Mouse (Mus musculus) C2C12 (cell line): ENCODE results near the gene Cyb561d2. TPM values are rescaled to one million over a fixed set of nuclear protein-coding genes. Genes with fewer than 3 reads are reported as not detected.

Source experiments
- H3K27me3 ChIP-seq: one replicate; pipeline ENCODE4 v1.6.1; 2011; ENCODE audit not compliant: control insufficient read depth, insufficient read depth, insufficient read length
- H3K36me3 ChIP-seq: one replicate; pipeline ENCODE4 v1.6.1; 2011; ENCODE audit not compliant: control insufficient read depth, insufficient read depth
- H3K4me3 ChIP-seq: one replicate; pipeline ENCODE4 v1.5.1; 2011; ENCODE audit warnings: mild to moderate bottlenecking, control low read depth; ENCODE audit not compliant: poor library complexity, insufficient read depth, severe bottlenecking
- H3K79me2 ChIP-seq: one replicate; pipeline ENCODE4 v1.6.1; 2011; ENCODE audit not compliant: control insufficient read depth, insufficient read depth
- H3K79me3 ChIP-seq: one replicate; pipeline ENCODE4 v1.6.1; 2011; ENCODE audit warnings: low read depth, control low read depth
- H3ac ChIP-seq: one replicate; pipeline ENCODE3; 2011; ENCODE audit warnings: low read depth; ENCODE audit not compliant: control insufficient read depth, insufficient read length
- CEBPB ChIP-seq: IDR thresholded peaks from one replicate; pipeline ENCODE4 v1.6.1; 2011; ENCODE audit warnings: low read depth, mild to moderate bottlenecking, control low read depth, moderate library complexity
- CTCF ChIP-seq: IDR thresholded peaks from one replicate; pipeline ENCODE4 v1.5.1; 2011; ENCODE audit not compliant: control insufficient read depth, insufficient read depth, insufficient read length
- FOSL1 ChIP-seq: IDR thresholded peaks from one replicate; pipeline ENCODE4 v1.8.0; 2011; ENCODE audit warnings: mild to moderate bottlenecking, low read length; ENCODE audit not compliant: poor library complexity, insufficient read depth, severe bottlenecking
- MAX ChIP-seq: IDR thresholded peaks from one replicate; pipeline ENCODE4 v1.6.1; 2011; ENCODE audit warnings: mild to moderate bottlenecking, control low read depth
- MYOD1 ChIP-seq: IDR thresholded peaks from one replicate; pipeline ENCODE4 v1.6.1; 2011; ENCODE audit warnings: low read depth; ENCODE audit not compliant: control insufficient read depth, insufficient read length
- MYOG ChIP-seq: IDR thresholded peaks from one replicate; pipeline ENCODE4 v1.6.1; 2011; ENCODE audit not compliant: control insufficient read depth, insufficient read length; ENCODE audit errors: extremely low read depth
- USF1 ChIP-seq: IDR thresholded peaks from one replicate; pipeline ENCODE4 v1.6.1; 2011; ENCODE audit warnings: low read depth, mild to moderate bottlenecking, control low read depth, moderate library complexity
- polyA plus RNA-seq: library from polyadenylated mRNA; unstranded; fragments of >200 nt; fragmentation: generic; extraction: Trizol; gene quantifications from one replicate; pipeline ENCODE4 v1.2.1, GENCODE M21; 2012; ENCODE audit warnings: missing spikeins

Cyb561d2 gene
- polyA plus RNA-seq, 1 experiment, result 23.7 TPM

GRCm38 (mm10) chr9:107504662-107505537 lies 37.1 kb downstream of the Cyb561d2 start:
- Histone ChIP-seq H3K27me3 (peaks cover 81% of the 10 kb centered on the region), H3K79me2 (no peaks in the 10 kb centered on the region), H3ac (no peak overlapping the region), H3K36me3 (no peaks in the 10 kb centered on the region), H3K79me3 (no peaks in the 10 kb centered on the region), H3K4me3 (no peak overlapping the region)
- TF ChIP-seq MAX, result no peak
- TF ChIP-seq CTCF, result no peak
- TF ChIP-seq MYOD1, result no peak
- TF ChIP-seq MYOG, result no peak
- no peak for TF ChIP-seq USF1
- TF ChIP-seq CEBPB, result no peak
- TF ChIP-seq FOSL1, result no peak

- TF ChIP-seq MYOG (no peak), MAX (no peak), USF1 (no peak), FOSL1 (no peak), CEBPB (no peak), MYOD1 (no peak), CTCF (no peak)
- Histone ChIP-seq H3K4me3 (no peak overlapping the region), H3K27me3 (peaks cover 79% of the 10 kb centered on the region), H3ac (no peak overlapping the region), H3K36me3 (no peaks in the 10 kb centered on the region), H3K79me3 (no peaks in the 10 kb centered on the region), H3K79me2 (no peaks in the 10 kb centered on the region)
These were observed 39.7 kb downstream of the Cyb561d2 start for GRCm38 (mm10) chr9:107502131-107502846.

- no peak overlapping the region for H3K4me3 ChIP-seq
- no peaks in the 10 kb centered on the region for H3K79me2 ChIP-seq
- H3K27me3 ChIP-seq, result peaks cover 77% of the 10 kb centered on the region
- H3K36me3 ChIP-seq, result no peaks in the 10 kb centered on the region
- H3ac ChIP-seq, result no peak overlapping the region
- no peaks in the 10 kb centered on the region for H3K79me3 ChIP-seq
- no peak for TF ChIP-seq MYOD1
- TF ChIP-seq FOSL1, result no peak
- no peak for TF ChIP-seq MYOG
- TF ChIP-seq CEBPB, result no peak
- no peak for TF ChIP-seq CTCF
- no peak for TF ChIP-seq USF1
- TF ChIP-seq MAX, result no peak
These were observed 41.2 kb downstream of the Cyb561d2 start for GRCm38 (mm10) chr9:107500708-107501286.

- Histone ChIP-seq H3K79me2 (no peaks in the 10 kb centered on the region), H3K79me3 (no peaks in the 10 kb centered on the region), H3K4me3 (no peak overlapping the region), H3K36me3 (no peaks in the 10 kb centered on the region), H3ac (no peak overlapping the region), H3K27me3 (peaks cover 47% of the 10 kb centered on the region)
- TF ChIP-seq MYOG (no peak), MYOD1 (no peak), FOSL1 (no peak), CTCF (no peak), MAX (no peak), CEBPB (no peak), USF1 (no peak)
These were observed 45.6 kb downstream of the Cyb561d2 start for GRCm38 (mm10) chr9:107496359-107496758.

GRCm38 (mm10) chr9:107494238-107494637 lies 47.8 kb downstream of the Cyb561d2 start:
- H3K79me3 ChIP-seq, result no peaks in the 10 kb centered on the region
- H3K79me2 ChIP-seq, result no peaks in the 10 kb centered on the region
- peaks cover 30% of the 10 kb centered on the region for H3K27me3 ChIP-seq
- H3K36me3 ChIP-seq, result no peaks in the 10 kb centered on the region
- TF ChIP-seq MYOD1 (no peak), MAX (no peak), USF1 (no peak), CTCF (no peak), FOSL1 (no peak), MYOG (no peak), CEBPB (no peak)
- no peak overlapping the region for H3ac ChIP-seq
- no peak overlapping the region for H3K4me3 ChIP-seq
